Mouse (Mus musculus) spleen, adult 2 months (tissue): ENCODE results near the gene Npepps. TPM values are rescaled to one million over a fixed set of nuclear protein-coding genes. Genes with fewer than 3 reads are reported as not detected.
"Not testable (repeated sequence)": the region's sequence is repeated elsewhere in the genome, so short reads cannot be mapped to it uniquely, and the experiment has no call there.

Experiments
- DNase-seq, 2 experiments: peaks; one replicate each; pipeline versions ENCODE4 v3.0.0 to v3.0.0-alpha.2; 2012 to 2021; ENCODE audit warnings: low spot score in 2 of 2, low read depth in 1 of 2
- H3K27ac ChIP-seq: fragments of 200-500 bp; 2 replicates; pipeline ENCODE4 v1.5.1; 2012; ENCODE audit warnings: low read length, inconsistent platforms; ENCODE audit not compliant: insufficient read depth
- H3K27me3 ChIP-seq: fragments of 200-500 bp; 2 replicates; pipeline ENCODE4 v1.6.1; 2012; ENCODE audit warnings: mild to moderate bottlenecking, moderate library complexity, low read length, inconsistent platforms; ENCODE audit not compliant: control insufficient read depth, insufficient read depth
- H3K36me3 ChIP-seq: fragments of 200-500 bp; 2 replicates; pipeline ENCODE4 v1.6.1; 2012; ENCODE audit warnings: mild to moderate bottlenecking, low read length, inconsistent platforms; ENCODE audit not compliant: control insufficient read depth, insufficient read depth
- H3K4me1 ChIP-seq: fragments of 200-500 bp; 2 replicates; pipeline ENCODE4 v1.6.1; 2011; ENCODE audit warnings: inconsistent platforms; ENCODE audit not compliant: control insufficient read depth, insufficient read depth, insufficient read length
- H3K4me3 ChIP-seq: fragments of 200-500 bp; 2 replicates; pipeline ENCODE4 v1.5.1; 2011; ENCODE audit warnings: mild to moderate bottlenecking, inconsistent platforms; ENCODE audit not compliant: insufficient read depth, insufficient read length; ENCODE audit errors: extremely low read depth
- CTCF ChIP-seq: fragments of 200-500 bp; IDR thresholded peaks from 2 replicates; pipeline ENCODE4 v1.5.1; 2011; ENCODE audit warnings: mild to moderate bottlenecking, inconsistent platforms; ENCODE audit not compliant: insufficient read depth, insufficient read length, insufficient replicate concordance; ENCODE audit errors: extremely low read depth
- POLR2A ChIP-seq: fragments of 200-500 bp; IDR thresholded peaks from 2 replicates; pipeline ENCODE4 v1.6.1; 2011; ENCODE audit warnings: low read depth, low read length, inconsistent platforms
- WGBS: fragments of 180-500 bp; shearing (Covaris S2); methylation state at CpG from one replicate; pipeline ENCODE4 v1.1.7; 2018; 5-methylcytosine and 5-hydroxymethylcytosine counted together
- polyA plus RNA-seq: library from polyadenylated mRNA; depleted of rRNA; stranded (reverse); fragments of >200 nt; gene quantifications from 2 replicates; pipeline ENCODE4 v1.2.3, GENCODE M21; 2012

Gene Npepps
- polyA plus RNA-seq, 1 experiment: 11.7 TPM

- 45% methylated on average over 8 of the region's 8 CpGs for WGBS
- no peak for TF ChIP-seq CTCF
- no peak for TF ChIP-seq POLR2A
- Histone ChIP-seq H3K27me3 (peaks cover 8% of the 10 kb centered on the region), H3K27ac (no peak overlapping the region), H3K36me3 (no peaks in the 10 kb centered on the region), H3K4me3 (no peak overlapping the region; the same call in 1 of the 2 replicates), H3K4me1 (no peaks in the 10 kb centered on the region; the same call in 1 of the 2 replicates)
- no peak for DNase-seq
Observed at GRCm38 (mm10) chr11:97314751-97315503, 34.5 kb upstream of the Npepps start.

DNA sequence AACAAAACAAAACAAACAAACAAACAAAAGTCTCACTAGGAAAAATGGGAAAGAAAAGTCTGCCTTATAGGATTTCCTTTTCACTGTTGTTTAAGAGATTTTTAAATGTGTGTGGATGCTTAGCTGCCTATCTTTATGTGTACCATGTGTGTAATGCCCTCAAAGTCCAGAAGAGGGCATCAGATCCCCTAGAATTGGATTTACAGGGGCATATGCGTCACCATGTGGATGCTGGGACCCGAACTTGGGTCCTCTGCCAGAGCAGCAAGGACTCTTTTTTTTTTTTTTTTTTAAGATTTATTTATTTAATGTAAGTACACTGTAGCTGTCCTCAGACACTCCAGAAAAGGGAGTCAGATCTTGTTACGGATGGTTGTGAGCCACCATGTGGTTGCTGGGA is 33.7 kb upstream of the Npepps start:
- 95% methylated on average over 3 of the region's 3 CpGs for WGBS
- DNase-seq: peak in 1 of 2 experiments; percentile 18
- TF ChIP-seq CTCF: no peak
- no peak for TF ChIP-seq POLR2A
- H3K27me3 ChIP-seq: peaks cover 8% of the 10 kb centered on the region
- H3K4me3 ChIP-seq: no peak overlapping the region
- H3K36me3 ChIP-seq: no peaks in the 10 kb centered on the region
- H3K4me1 ChIP-seq: peaks cover 2% of the 10 kb centered on the region; the same call in 1 of the 2 replicates
- H3K27ac ChIP-seq: no peak overlapping the region

DNA sequence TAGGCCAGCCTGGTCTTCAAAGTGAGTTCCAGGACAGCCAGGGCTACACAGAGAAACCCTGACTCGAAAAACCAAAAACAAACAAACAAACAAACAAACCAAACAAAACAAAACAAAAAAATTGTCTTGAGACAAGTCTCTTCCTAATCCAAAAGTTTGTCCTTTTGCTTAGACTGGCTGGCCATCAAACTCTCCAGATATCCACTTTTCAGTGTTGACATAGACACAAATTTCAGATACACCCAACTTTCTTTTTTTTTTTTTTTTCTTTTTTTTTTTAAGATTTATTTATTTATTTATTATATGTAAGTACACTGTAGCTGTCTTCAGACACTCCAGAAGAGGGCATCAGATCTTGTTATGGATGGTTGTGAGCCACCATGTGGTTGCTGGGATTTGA is 32.4 kb upstream of the Npepps start:
- DNase-seq, H3K36me3 ChIP-seq, H3K4me3 ChIP-seq, H3K27ac ChIP-seq, H3K27me3 ChIP-seq, H3K4me1 ChIP-seq: not testable (repeated sequence)
- WGBS: 93% methylated on average over 1 of the region's 1 CpGs

DNA sequence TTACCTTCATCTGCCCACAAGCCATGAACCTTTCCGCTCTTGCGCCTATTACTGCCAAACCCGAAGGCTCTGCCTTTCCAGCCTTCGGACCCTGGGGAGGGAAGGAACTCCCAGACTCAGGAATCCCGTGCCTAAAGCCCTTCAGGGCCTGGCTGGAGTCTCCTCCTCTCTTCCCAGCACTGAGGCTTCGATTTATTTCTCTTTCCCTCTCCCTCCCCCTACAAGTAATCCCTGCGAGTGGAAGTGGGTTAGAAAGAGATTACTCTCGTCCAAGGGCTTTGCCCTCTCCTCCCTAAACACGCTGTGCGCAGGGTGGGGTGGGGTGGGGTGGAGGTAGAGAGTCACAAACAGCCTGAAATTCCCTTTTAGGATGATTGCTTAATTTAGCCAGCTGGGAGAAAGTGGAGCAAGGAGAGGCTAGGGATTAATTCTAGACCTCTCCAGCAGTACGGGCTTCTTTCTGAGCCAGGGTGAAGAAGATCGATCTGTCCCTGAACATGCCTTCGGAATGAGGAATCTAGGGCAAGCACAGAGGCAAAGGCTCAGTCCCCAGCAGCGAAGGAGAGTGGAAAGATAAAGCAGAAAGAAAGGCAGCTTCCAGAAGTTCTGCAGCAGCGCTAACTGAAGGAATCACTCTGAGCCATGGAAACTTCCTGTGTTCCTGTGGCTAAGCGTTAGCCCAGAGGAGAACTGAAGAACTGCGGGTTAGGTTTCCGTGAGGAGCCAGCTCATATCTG is 30.6 kb upstream of the Npepps start:
- DNase-seq: no peak
- Histone ChIP-seq H3K27me3 (peaks cover 8% of the 10 kb centered on the region), H3K4me1 (peaks cover 2% of the 10 kb centered on the region; the same call in 1 of the 2 replicates), H3K4me3 (no peak overlapping the region; the same call in 1 of the 2 replicates), H3K27ac (no peak overlapping the region), H3K36me3 (no peaks in the 10 kb centered on the region)
- 14% methylated on average over 18 of the region's 18 CpGs for WGBS
- TF ChIP-seq POLR2A (no peak), CTCF (no peak)

- H3K4me3 ChIP-seq: peak overlapping the region; percentile 55
- peaks cover 2% of the 10 kb centered on the region; the same call in 1 of the 2 replicates for H3K4me1 ChIP-seq
- H3K27me3 ChIP-seq: peaks cover 8% of the 10 kb centered on the region
- no peaks in the 10 kb centered on the region for H3K36me3 ChIP-seq
- peak; percentile 51 to 60 for DNase-seq
- WGBS: under 1% methylated on average over 25 of the region's 25 CpGs
- peak; percentile 49; the same call in 1 of the 2 replicates for TF ChIP-seq CTCF
- no peak for TF ChIP-seq POLR2A
- no peak overlapping the region for H3K27ac ChIP-seq
Observed at GRCm38 (mm10) chr11:97309911-97310571, 29.6 kb upstream of the Npepps start.

- Histone ChIP-seq H3K36me3 (no peaks in the 10 kb centered on the region), H3K4me1 (peaks cover 2% of the 10 kb centered on the region; the same call in 1 of the 2 replicates), H3K4me3 (peak overlapping the region; percentile 55; the same call in 1 of the 2 replicates), H3K27me3 (peaks cover 8% of the 10 kb centered on the region), H3K27ac (no peak overlapping the region)
- DNase-seq: no peak
- under 1% methylated on average over 9 of the region's 9 CpGs for WGBS
- TF ChIP-seq CTCF (no peak), POLR2A (no peak)
Observed at GRCm38 (mm10) chr11:97309451-97309836, 29.0 kb upstream of the Npepps start.
